Mouse (Mus musculus) megakaryocyte, embryonic 14.5 days (primary cell): ENCODE data around the gene Kif21a.

ENCODE experiments used
- FLI1 ChIP-seq: IDR thresholded peaks from 2 replicates; pipeline ENCODE4 v1.6.1; 2012; ENCODE audit warnings: low read length, inconsistent platforms, mixed read lengths
- GATA1 ChIP-seq: IDR thresholded peaks from 3 replicates; pipeline ENCODE4 v1.6.1; 2012; ENCODE audit warnings: mixed read lengths, low read length, inconsistent platforms, borderline replicate concordance

DNA sequence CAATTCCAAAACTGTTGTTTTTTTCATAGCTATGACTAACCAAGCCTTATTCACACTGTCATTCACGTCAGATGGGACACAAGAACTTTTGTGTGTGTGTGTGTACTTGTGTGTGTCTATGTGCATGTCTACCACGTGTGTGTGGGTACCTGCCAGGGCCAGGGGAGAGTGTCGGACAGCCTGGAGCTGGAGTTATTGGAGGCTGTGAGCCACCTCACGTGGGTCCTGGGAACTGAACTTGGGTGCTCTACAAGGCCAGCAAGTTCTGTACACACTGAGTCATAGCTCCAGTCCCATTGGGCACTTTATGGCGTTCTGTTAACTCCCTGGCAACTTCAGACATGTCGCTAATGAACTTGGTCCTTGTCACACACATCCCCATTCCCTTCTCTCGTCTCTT lies 45.0 kb downstream of the Kif21a start:
- no peak for TF ChIP-seq GATA1
- TF ChIP-seq FLI1, result no peak
